Mouse (Mus musculus) liver, embryonic 12.5 days (tissue): ENCODE results near the gene Vegfc. TPM values are rescaled to one million over a fixed set of nuclear protein-coding genes. Genes with fewer than 3 reads are reported as not detected.
A peak's percentile ranks its signal among the peaks of the same experiment; 100 is the strongest.

Experiments used
- ATAC-seq: fragments of 200-750 bp; cut with Nextera tagmentation; 2 replicates; pipeline ENCODE4 v1.8.0; 2017; ENCODE audit warnings: moderate number of reproducible peaks, mild to moderate bottlenecking, moderate library complexity
- H3K27ac ChIP-seq: fragments of 300-500 bp; sonication (generic); 2 replicates; pipeline ENCODE4 v1.5.1; 2016; ENCODE audit warnings: mild to moderate bottlenecking
- H3K27me3 ChIP-seq: fragments of 300-500 bp; sonication (generic); replicated peaks from 2 replicates; pipeline ENCODE4 v1.6.1; 2016; ENCODE audit warnings: mild to moderate bottlenecking, moderate library complexity
- H3K36me3 ChIP-seq: fragments of 300-500 bp; sonication (generic); 2 replicates; pipeline ENCODE4 v1.6.1; 2016; ENCODE audit warnings: mild to moderate bottlenecking, moderate library complexity
- H3K4me1 ChIP-seq: fragments of 300-500 bp; sonication (generic); 2 replicates; pipeline ENCODE4 v1.6.1; 2016
- H3K4me2 ChIP-seq: fragments of 300-500 bp; sonication (generic); 2 replicates; pipeline ENCODE4 v1.6.1; 2016; ENCODE audit warnings: mild to moderate bottlenecking, moderate library complexity
- H3K4me3 ChIP-seq: fragments of 300-500 bp; sonication (generic); 2 replicates; pipeline ENCODE4 v1.5.1; 2016; ENCODE audit warnings: mild to moderate bottlenecking, moderate library complexity
- H3K9ac ChIP-seq: fragments of 300-500 bp; sonication (generic); 2 replicates; pipeline ENCODE4 v1.6.1; 2016; ENCODE audit warnings: mild to moderate bottlenecking, moderate library complexity
- H3K9me3 ChIP-seq: fragments of 300-500 bp; sonication (generic); replicated peaks from 2 replicates; pipeline ENCODE4 v1.6.1; 2016; ENCODE audit warnings: mild to moderate bottlenecking, moderate library complexity
- WGBS: fragments of 180-500 bp; shearing (Covaris S2); methylation state at CpG from one replicate; pipeline ENCODE4 v1.1.7; 2016; ENCODE audit not compliant: insufficient replicate concordance; 5-methylcytosine and 5-hydroxymethylcytosine counted together
- polyA plus RNA-seq: library from polyadenylated mRNA; unstranded; fragments of >200 nt; fragmentation: Nextera tagmentation; extraction: Ambion mirVana; gene quantifications from 2 replicates; pipeline ENCODE4 v1.2.1, GENCODE M21; 2016

Vegfc gene
- polyA plus RNA-seq = 5.3 and 5.4 TPM in 2 replicates

GRCm38 (mm10) chr8:54077271-54078120 is at the start of gene Vegfc:
Gene Vegfc (plus strand): TSS chr8:54077606.
- H3K27ac ChIP-seq = peak within 1 kb of the TSS; percentile 76

GRCm38 (mm10) chr8:54034584-54034983 is 42.8 kb upstream of the Vegfc start:
- no peaks in the 10 kb centered on the region for H3K27me3 ChIP-seq
- no peaks in the 10 kb centered on the region for H3K4me1 ChIP-seq
- no peak overlapping the region for H3K4me3 ChIP-seq
- WGBS = 83% methylated on average over 1 of the region's 1 CpGs
- H3K9me3 ChIP-seq = no peaks in the 10 kb centered on the region
- H3K4me2 ChIP-seq = no peak overlapping the region
- H3K27ac ChIP-seq = no peak overlapping the region
- H3K9ac ChIP-seq = no peak overlapping the region
- H3K36me3 ChIP-seq = no peaks in the 10 kb centered on the region
- no peak for ATAC-seq

More at GRCm38 (mm10) chr8:54077271-54078120, at the start of gene Vegfc:
- under 1% methylated on average over 70 of the region's 79 CpGs for WGBS
- peak within 1 kb of the TSS; percentile 63 for H3K9ac ChIP-seq
- H3K4me3 ChIP-seq = peak within 1 kb of the TSS; percentile 62
- H3K27me3 ChIP-seq = peaks cover 33% of the 10 kb centered on the region
- H3K4me1 ChIP-seq = no peaks in the 10 kb centered on the region
- peak; percentile 71 for ATAC-seq
- peak within 1 kb of the TSS; percentile 72 for H3K4me2 ChIP-seq
- no peaks in the 10 kb centered on the region for H3K9me3 ChIP-seq
- H3K36me3 ChIP-seq = no peaks in the 10 kb centered on the region

- Histone ChIP-seq H3K9me3 (no peaks in the 10 kb centered on the region), H3K27me3 (no peaks in the 10 kb centered on the region), H3K9ac (no peak overlapping the region), H3K4me2 (no peak overlapping the region), H3K27ac (no peak overlapping the region), H3K36me3 (no peaks in the 10 kb centered on the region), H3K4me1 (no peaks in the 10 kb centered on the region), H3K4me3 (no peak overlapping the region)
- ATAC-seq = no peak
- WGBS = 52% methylated on average over 1 of the region's 1 CpGs
Observed at GRCm38 (mm10) chr8:54042601-54043000, 34.8 kb upstream of the Vegfc start.

- no peak for ATAC-seq
Observed at GRCm38 (mm10) chr8:54043468-54043867, 33.9 kb upstream of the Vegfc start.

GRCm38 (mm10) chr8:54053210-54053609 is 24.2 kb upstream of the Vegfc start:
- Histone ChIP-seq H3K27me3 (no peaks in the 10 kb centered on the region), H3K4me1 (no peaks in the 10 kb centered on the region), H3K4me2 (no peak overlapping the region), H3K9me3 (no peaks in the 10 kb centered on the region), H3K9ac (no peak overlapping the region), H3K27ac (no peak overlapping the region), H3K4me3 (no peak overlapping the region), H3K36me3 (no peaks in the 10 kb centered on the region)
- 38% methylated on average over 1 of the region's 1 CpGs for WGBS
- no peak for ATAC-seq

More at GRCm38 (mm10) chr8:54043468-54043867, 33.9 kb upstream of the Vegfc start:
- no peaks in the 10 kb centered on the region for H3K36me3 ChIP-seq
- no peaks in the 10 kb centered on the region for H3K4me1 ChIP-seq
- WGBS = 76% methylated on average over 1 of the region's 1 CpGs
- H3K27ac ChIP-seq = no peak overlapping the region
- H3K9me3 ChIP-seq = no peaks in the 10 kb centered on the region
- no peaks in the 10 kb centered on the region for H3K27me3 ChIP-seq
- no peak overlapping the region for H3K9ac ChIP-seq
- H3K4me2 ChIP-seq = no peak overlapping the region
- no peak overlapping the region for H3K4me3 ChIP-seq

- Histone ChIP-seq H3K9ac (no peak overlapping the region), H3K9me3 (no peaks in the 10 kb centered on the region), H3K27ac (no peak overlapping the region), H3K36me3 (no peaks in the 10 kb centered on the region), H3K4me2 (no peak overlapping the region), H3K4me1 (no peaks in the 10 kb centered on the region), H3K27me3 (no peaks in the 10 kb centered on the region), H3K4me3 (no peak overlapping the region)
- no peak for ATAC-seq
- 46% methylated on average over 4 of the region's 4 CpGs for WGBS
Observed at GRCm38 (mm10) chr8:54065492-54065891, 11.9 kb upstream of the Vegfc start.

GRCm38 (mm10) chr8:54076301-54076700 is 1.1 kb upstream of the Vegfc start:
- H3K4me1 ChIP-seq = no peaks in the 10 kb centered on the region
- peaks cover 33% of the 10 kb centered on the region for H3K27me3 ChIP-seq
- 41% methylated on average over 1 of the region's 1 CpGs for WGBS
- H3K27ac ChIP-seq = no peak overlapping the region
- peak overlapping the region; percentile 72 for H3K4me2 ChIP-seq
- H3K9ac ChIP-seq = no peak overlapping the region
- H3K4me3 ChIP-seq = no peak overlapping the region
- ATAC-seq = no peak
- no peaks in the 10 kb centered on the region for H3K9me3 ChIP-seq
- H3K36me3 ChIP-seq = no peaks in the 10 kb centered on the region

- peak overlapping the region; percentile 76 for H3K27ac ChIP-seq
- no peaks in the 10 kb centered on the region for H3K4me1 ChIP-seq
- no peaks in the 10 kb centered on the region for H3K36me3 ChIP-seq
- peak overlapping the region; percentile 62 for H3K4me3 ChIP-seq
- H3K9ac ChIP-seq = peak overlapping the region; percentile 63
- H3K4me2 ChIP-seq = peak overlapping the region; percentile 72
- WGBS = 1% methylated on average over 16 of the region's 28 CpGs
- peak; percentile 72 for ATAC-seq
- H3K27me3 ChIP-seq = peaks cover 33% of the 10 kb centered on the region
- no peaks in the 10 kb centered on the region for H3K9me3 ChIP-seq
Observed at GRCm38 (mm10) chr8:54076791-54077270, 575 bp upstream of the Vegfc start.

GRCm38 (mm10) chr8:54078121-54078440 is 675 bp downstream of the Vegfc start:
- peak overlapping the region; percentile 72 for H3K4me2 ChIP-seq
- 12% methylated on average over 1 of the region's 1 CpGs for WGBS
- H3K27ac ChIP-seq = peak overlapping the region; percentile 76
- no peaks in the 10 kb centered on the region for H3K4me1 ChIP-seq
- H3K4me3 ChIP-seq = peak overlapping the region; percentile 62
- H3K36me3 ChIP-seq = no peaks in the 10 kb centered on the region
- peak overlapping the region; percentile 63; the same call in 1 of the 2 replicates for H3K9ac ChIP-seq
- H3K9me3 ChIP-seq = no peaks in the 10 kb centered on the region
- ATAC-seq = no peak
- H3K27me3 ChIP-seq = peaks cover 33% of the 10 kb centered on the region

GRCm38 (mm10) chr8:54079001-54079400 is 1.6 kb downstream of the Vegfc start:
- H3K27me3 ChIP-seq = peaks cover 33% of the 10 kb centered on the region
- H3K9ac ChIP-seq = no peak overlapping the region
- no peaks in the 10 kb centered on the region for H3K4me1 ChIP-seq
- no peak overlapping the region for H3K27ac ChIP-seq
- no peak for ATAC-seq
- 17% methylated on average over 11 of the region's 11 CpGs for WGBS
- no peaks in the 10 kb centered on the region for H3K36me3 ChIP-seq
- peak overlapping the region; percentile 11; the same call in 1 of the 2 replicates for H3K4me3 ChIP-seq
- H3K4me2 ChIP-seq = peak overlapping the region; percentile 40
- H3K9me3 ChIP-seq = no peaks in the 10 kb centered on the region

- H3K4me2 ChIP-seq = no peak overlapping the region
- H3K4me3 ChIP-seq = no peak overlapping the region
- no peaks in the 10 kb centered on the region for H3K9me3 ChIP-seq
- no peak for ATAC-seq
- no peak overlapping the region for H3K27ac ChIP-seq
- no peaks in the 10 kb centered on the region for H3K4me1 ChIP-seq
- peaks cover 33% of the 10 kb centered on the region for H3K27me3 ChIP-seq
- H3K36me3 ChIP-seq = no peaks in the 10 kb centered on the region
- no peak overlapping the region for H3K9ac ChIP-seq
Observed at GRCm38 (mm10) chr8:54079601-54080000, 2.2 kb downstream of the Vegfc start.

GRCm38 (mm10) chr8:54085896-54086295 is 8.5 kb downstream of the Vegfc start:
- Histone ChIP-seq H3K27me3 (no peaks in the 10 kb centered on the region), H3K36me3 (no peaks in the 10 kb centered on the region), H3K4me2 (no peak overlapping the region), H3K9me3 (no peaks in the 10 kb centered on the region), H3K9ac (no peak overlapping the region), H3K4me3 (no peak overlapping the region), H3K4me1 (no peaks in the 10 kb centered on the region), H3K27ac (no peak overlapping the region)
- WGBS = 61% methylated on average over 6 of the region's 6 CpGs
- no peak for ATAC-seq
